Mouse (Mus musculus) adrenal gland (tissue): ENCODE results near the gene Zdhhc14.

Experiments
- intact Hi-C: fragments of 180-260 bp; cut with DNase I; formaldehyde crosslinking; loops from one replicate; pipeline ENCODE4 v1.15.1; 2025

Gene Zdhhc14

DNA sequence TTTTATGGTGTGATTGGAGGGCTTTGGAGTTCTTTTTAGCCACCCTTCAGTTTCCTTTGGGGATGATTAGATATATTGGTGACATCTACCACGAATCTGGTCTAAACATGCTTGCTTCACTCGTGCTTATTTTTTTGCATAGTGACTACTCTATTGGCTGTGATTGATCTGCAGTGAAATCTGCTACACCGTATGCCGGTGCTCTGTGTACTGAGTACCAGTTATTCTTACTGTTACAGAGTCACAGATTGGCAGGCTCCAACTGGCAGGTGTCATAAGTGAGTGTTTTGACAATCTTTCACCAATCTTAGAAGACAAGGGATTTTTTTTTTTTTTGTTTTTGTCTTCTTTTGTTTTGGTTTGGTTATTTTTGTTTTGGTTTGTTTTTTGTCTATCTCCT is 163.2 kb downstream of the Zdhhc14 start:
- intact Hi-C loops = no loop called here

- intact Hi-C loops = no loop called here
Measured at GRCm38 (mm10) chr17:5660317-5661080, 168.1 kb downstream of the Zdhhc14 start.

DNA sequence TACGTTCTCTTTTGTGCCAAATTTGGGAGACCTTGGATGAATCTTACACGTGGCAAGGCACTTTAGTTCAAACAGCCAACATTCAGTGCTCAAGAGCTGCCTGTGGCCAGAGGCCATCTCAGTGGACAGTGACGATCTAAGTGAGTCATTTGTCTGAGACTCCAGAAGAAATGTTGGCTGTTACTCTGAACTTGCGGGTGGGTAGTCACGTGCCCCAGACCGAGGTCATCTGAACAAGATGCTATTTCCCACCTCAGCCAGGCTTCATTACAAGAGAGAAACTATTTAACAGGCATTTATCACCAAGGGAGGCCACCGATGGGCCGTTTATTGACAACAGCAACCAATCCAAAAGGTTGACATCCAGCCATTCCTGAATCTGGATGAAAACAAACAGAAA is 174.3 kb downstream of the Zdhhc14 start:
- intact Hi-C loops = no loop called here

GRCm38 (mm10) chr17:5668456-5668855 is 176.1 kb downstream of the Zdhhc14 start:
- intact Hi-C loops = no loop called here

- intact Hi-C loops = no loop called here
Measured at GRCm38 (mm10) chr17:5668981-5669380, 176.6 kb downstream of the Zdhhc14 start.

DNA sequence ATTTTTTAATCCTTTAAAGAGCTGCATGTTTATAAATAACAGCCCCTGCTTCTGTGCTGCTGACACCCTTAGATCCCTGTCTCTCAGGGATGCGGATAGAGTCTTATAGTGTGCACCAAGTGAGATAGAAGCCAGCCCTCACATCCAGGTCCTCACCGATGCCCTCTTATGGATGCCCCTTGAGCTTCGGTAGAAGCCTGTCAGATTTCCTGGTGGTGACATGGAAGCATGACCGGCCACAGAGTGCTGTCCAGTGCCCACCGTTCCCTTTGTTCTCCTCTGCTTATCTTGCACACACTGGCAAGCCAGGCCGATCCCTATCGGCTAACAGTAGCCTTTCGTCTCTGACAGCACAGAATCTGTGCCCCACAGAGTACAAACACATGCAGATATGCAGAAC is 183.6 kb downstream of the Zdhhc14 start:
- intact Hi-C loops = no loop called here

DNA sequence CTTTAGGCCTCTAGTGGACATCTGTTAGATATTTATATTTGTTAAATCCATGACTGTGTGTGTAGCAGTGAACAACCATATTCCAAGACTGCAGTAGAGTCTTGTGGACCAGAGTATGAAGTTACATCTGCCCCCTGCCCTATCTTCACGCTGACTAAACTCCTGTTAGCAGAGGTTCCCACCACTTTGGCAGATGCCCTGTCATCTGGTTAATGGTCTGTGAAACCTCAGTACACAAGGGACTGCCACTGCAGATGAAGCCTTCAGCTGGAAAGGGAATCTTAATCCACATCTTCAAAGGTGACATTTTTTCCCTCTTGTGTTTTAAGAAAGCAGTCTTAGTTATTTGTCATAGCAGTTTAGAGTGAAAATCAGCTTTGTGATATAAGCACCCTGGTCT is 187.0 kb downstream of the Zdhhc14 start:
- intact Hi-C loops = no loop called here

GRCm38 (mm10) chr17:5685324-5685723 is 193.0 kb downstream of the Zdhhc14 start:
- intact Hi-C loops = no loop called here

DNA sequence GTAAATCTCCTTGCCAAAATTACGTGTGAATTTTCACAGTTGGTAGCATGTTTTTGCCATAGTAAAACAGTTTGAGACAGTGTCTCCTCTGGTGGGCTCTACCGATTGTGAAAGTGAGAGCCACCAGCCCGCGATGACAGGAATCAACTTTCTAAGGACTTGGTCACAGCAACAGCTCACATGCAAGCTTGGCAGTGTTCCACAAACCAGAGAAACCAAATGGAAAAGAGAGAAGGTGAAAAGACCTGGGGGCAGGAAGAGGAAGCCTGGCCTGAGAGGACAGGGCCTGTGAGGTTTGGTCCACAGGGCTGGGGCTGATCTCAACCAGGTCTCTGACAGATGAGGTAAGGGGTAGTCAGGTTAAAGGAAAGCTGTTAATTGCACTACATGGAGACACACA is 195.5 kb downstream of the Zdhhc14 start:
- intact Hi-C loops = no loop called here

GRCm38 (mm10) chr17:5688222-5688621 is 195.9 kb downstream of the Zdhhc14 start:
- intact Hi-C loops = no loop called here

- intact Hi-C loops = no loop called here
Measured at GRCm38 (mm10) chr17:5688669-5689068, 196.3 kb downstream of the Zdhhc14 start.

GRCm38 (mm10) chr17:5690746-5691535 is 198.6 kb downstream of the Zdhhc14 start:
- intact Hi-C loops = no loop called here

DNA sequence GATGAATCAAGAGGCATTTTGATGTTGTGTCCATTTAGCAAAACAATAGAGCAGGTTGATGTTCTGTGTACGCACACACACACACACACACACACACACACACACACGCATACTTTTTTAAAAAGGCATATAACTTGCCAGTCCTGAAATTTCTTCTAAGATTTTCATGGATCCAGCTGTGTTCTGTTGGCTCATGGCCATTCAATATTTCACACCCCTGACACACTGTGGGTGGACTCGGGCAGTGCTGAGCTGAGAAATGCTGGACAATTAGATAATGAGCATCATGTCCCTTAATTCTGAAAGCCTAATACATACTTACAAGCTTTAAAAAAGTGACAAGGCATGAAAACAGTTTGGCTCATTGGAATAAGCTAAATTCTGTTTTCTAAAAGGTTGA is 200.3 kb downstream of the Zdhhc14 start:
- intact Hi-C loops = no loop called here

GRCm38 (mm10) chr17:5693256-5693655 is 200.9 kb downstream of the Zdhhc14 start:
- intact Hi-C loops = no loop called here

DNA sequence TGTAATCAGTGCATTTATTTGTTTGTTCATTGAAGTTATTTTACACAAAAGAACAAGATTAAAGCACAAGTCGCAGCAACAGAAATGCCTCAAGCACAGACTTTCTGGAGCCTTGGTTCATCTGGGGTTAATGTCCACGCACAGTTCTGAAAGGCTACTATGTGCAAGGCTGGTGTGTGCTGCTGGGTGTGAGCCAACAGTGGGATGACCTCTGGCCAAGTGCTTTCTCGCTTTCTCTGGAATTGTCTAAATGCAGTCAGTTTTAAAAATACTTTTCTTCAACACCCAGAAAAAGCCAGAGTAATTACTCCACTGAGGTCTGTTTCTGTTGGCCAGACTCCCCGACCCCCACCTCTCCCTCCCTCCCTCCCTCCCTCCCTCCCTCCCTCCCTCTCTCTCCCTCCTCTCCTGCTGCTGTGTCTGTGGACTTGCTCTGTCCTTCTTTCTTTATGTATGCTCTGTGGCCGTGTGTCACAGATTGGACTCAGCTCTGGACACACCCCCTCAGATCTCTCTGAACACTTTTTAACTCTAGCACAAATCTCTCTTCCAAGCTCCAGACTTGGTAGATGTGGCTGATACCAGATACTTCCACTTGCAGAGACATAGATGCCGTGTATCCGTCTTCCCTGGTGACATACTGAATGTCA is 206.2 kb downstream of the Zdhhc14 start:
- intact Hi-C loops = no loop called here

- intact Hi-C loops = no loop called here
Measured at GRCm38 (mm10) chr17:5710320-5711104, 218.2 kb downstream of the Zdhhc14 start.

GRCm38 (mm10) chr17:5711861-5712260 is 219.5 kb downstream of the Zdhhc14 start:
- intact Hi-C loops = no loop called here

DNA sequence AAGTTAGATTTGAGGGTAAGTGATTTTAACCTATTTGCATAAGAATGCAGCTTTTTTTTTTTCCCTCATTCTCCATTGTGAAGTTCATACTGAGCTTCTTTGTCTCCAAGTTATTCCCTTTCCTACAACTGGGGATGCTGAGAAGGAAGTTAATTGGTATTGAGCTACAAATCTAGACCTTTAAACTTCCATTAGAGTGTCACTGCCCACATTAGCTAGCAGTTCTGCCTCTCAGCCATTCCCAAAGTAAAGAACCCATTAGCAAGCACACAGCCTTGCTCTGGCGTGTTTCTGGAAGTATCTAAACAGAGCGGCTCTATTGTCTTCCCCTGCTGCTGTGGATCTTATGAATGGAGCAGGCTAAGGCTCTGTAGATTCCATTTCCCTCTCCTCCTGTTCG is 220.8 kb downstream of the Zdhhc14 start:
- intact Hi-C loops = no loop called here

DNA sequence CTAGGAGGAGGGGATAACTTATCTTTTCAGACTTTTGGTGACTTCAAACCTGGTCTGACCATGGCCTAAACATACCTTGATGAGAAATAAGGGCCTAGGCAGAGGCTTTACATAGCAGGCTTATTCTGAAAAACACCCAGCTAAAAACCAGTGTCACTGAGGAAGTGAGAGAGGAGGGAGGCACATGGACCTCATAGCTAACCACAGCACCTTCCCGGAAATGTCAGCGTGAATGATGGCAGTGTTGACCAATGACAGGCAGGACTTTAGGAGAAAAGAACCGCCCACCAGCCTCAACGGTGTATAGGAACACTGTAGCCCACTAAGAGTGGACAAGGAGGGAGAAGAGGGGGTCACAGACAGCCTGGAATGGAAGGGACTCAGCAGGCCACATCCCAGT is 224.6 kb downstream of the Zdhhc14 start:
- intact Hi-C loops = no loop called here

DNA sequence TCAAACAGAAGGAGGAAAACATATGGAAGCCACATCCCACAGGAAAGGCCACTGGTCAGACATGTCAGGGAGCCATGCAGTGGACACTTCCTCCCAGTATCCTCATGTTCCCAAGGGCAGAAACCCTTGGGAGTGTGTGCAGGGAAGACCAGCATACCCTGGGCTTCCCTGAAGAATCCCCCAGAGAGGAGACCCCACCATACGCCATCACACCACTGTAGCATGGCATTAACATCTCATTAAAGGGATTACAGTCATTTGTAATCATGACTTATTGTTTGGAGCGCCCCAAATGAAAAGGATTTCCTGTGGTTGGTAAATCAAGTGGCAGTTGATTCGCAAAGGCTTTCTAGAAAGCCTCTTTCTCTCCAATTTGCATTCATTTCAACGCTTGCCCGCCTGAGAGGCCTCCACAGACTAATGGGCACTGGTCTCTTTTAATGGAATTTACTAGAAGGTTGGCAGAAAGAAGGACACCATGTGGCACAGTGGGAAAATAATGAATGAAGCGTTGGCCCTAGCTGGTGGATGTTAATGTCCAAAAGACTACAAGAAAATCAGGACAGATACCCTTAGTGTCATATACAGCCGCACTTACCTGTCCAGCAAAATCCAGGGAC is 226.5 kb downstream of the Zdhhc14 start:
- intact Hi-C loops = no loop called here

GRCm38 (mm10) chr17:5722802-5723201 is 230.4 kb downstream of the Zdhhc14 start:
- intact Hi-C loops = no loop called here
